Mouse (Mus musculus): ENCODE data around the gene Pgf. TPM values are rescaled to one million over a fixed set of nuclear protein-coding genes. Genes with fewer than 3 reads are reported as not detected.
"Not testable (repeated sequence)": the region's sequence is repeated elsewhere in the genome, so short reads cannot be mapped to it uniquely, and the experiment has no call there.

The Pgf gene
- polyA plus RNA-seq, 1 experiment: 2.2 TPM

- no peaks in the 10 kb centered on the region for H3K4me1 ChIP-seq (ENCODE audit: control insufficient read depth, insufficient read depth, low read length)
- TF ChIP-seq CTCF (IDR thresholded peaks at IDR 0.05; ENCODE audit: low read depth, low read length): no peak
- TF ChIP-seq POLR2A (IDR thresholded peaks at IDR 0.05; ENCODE audit: borderline replicate concordance, low read depth, low read length): no peak
- no peak overlapping the region for H3K27ac ChIP-seq (ENCODE audit: insufficient read depth, low read depth, low read length)
- H3K4me3 ChIP-seq (ENCODE audit: insufficient read depth, low read length): no peak overlapping the region
Measured at GRCm38 (mm10) chr12:85146355-85146754, 31.2 kb downstream of the Pgf start.

- H3K4me1 ChIP-seq (ENCODE audit: control insufficient read depth, insufficient read depth, low read length): no peaks in the 10 kb centered on the region
- H3K4me3 ChIP-seq (ENCODE audit: insufficient read depth, low read length): no peak overlapping the region
- H3K27ac ChIP-seq (ENCODE audit: insufficient read depth, low read depth, low read length): no peak overlapping the region
- TF ChIP-seq CTCF (IDR thresholded peaks at IDR 0.05; ENCODE audit: low read depth, low read length) (no peak), POLR2A (IDR thresholded peaks at IDR 0.05; ENCODE audit: borderline replicate concordance, low read depth, low read length) (no peak)
Measured at GRCm38 (mm10) chr12:85145630-85146029, 32.0 kb downstream of the Pgf start.

DNA sequence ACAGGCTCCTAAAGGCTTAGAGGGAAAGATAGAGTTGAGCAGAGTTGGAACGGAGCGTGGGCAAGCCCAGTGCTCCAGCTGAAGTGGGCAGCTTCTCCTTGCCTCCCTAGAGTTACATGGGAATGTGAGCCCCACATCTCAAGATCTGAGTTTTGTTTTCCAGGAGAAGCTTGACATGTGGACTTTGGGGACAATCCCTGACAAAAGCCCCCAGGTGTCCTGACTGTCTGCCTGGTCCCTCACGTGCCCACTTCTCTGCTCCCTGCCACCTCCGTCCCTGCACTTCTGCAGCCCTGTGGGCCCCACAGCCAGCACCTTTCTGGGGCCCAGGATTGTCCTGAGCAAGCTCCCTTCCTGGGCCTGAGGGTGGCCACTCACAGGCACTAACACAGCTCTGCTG is 32.8 kb downstream of the Pgf start:
- TF ChIP-seq CTCF (IDR thresholded peaks at IDR 0.05; ENCODE audit: low read depth, low read length) (no peak), POLR2A (IDR thresholded peaks at IDR 0.05; ENCODE audit: borderline replicate concordance, low read depth, low read length) (no peak)
- H3K4me1 ChIP-seq (ENCODE audit: control insufficient read depth, insufficient read depth, low read length): no peaks in the 10 kb centered on the region
- no peak overlapping the region for H3K4me3 ChIP-seq (ENCODE audit: insufficient read depth, low read length)
- H3K27ac ChIP-seq (ENCODE audit: insufficient read depth, low read depth, low read length): no peak overlapping the region

DNA sequence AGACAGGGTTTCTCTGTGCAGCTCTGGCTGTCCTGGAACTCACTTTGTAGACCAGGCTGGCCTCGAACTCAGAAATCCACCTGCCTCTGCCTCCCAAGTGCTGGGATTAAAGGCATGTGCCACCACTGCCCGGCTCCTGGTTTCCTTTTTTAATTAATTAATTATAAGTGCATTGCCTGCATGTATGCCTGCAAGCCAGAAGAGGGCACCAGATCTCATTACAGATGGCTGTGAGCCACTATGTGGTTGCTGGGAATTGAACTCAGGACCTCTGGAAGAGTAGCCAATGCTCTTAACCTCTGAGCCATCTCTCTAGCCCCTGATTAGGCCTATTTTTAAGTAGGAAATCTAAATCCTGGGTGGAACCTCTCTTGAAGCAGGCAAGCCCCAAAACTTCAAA is 33.3 kb downstream of the Pgf start:
- H3K4me3 ChIP-seq (ENCODE audit: insufficient read depth, low read length); H3K4me1 ChIP-seq (ENCODE audit: control insufficient read depth, insufficient read depth, low read length); H3K27ac ChIP-seq (ENCODE audit: insufficient read depth, low read depth, low read length): not testable (repeated sequence)

- no peak overlapping the region for H3K4me3 ChIP-seq (ENCODE audit: insufficient read depth, low read length)
- TF ChIP-seq CTCF (IDR thresholded peaks at IDR 0.05; ENCODE audit: low read depth, low read length) (peak; percentile 94), POLR2A (IDR thresholded peaks at IDR 0.05; ENCODE audit: borderline replicate concordance, low read depth, low read length) (no peak)
- H3K27ac ChIP-seq (ENCODE audit: insufficient read depth, low read depth, low read length): no peak overlapping the region
- no peaks in the 10 kb centered on the region for H3K4me1 ChIP-seq (ENCODE audit: control insufficient read depth, insufficient read depth, low read length)
Measured at GRCm38 (mm10) chr12:85142803-85143202, 34.8 kb downstream of the Pgf start.

DNA sequence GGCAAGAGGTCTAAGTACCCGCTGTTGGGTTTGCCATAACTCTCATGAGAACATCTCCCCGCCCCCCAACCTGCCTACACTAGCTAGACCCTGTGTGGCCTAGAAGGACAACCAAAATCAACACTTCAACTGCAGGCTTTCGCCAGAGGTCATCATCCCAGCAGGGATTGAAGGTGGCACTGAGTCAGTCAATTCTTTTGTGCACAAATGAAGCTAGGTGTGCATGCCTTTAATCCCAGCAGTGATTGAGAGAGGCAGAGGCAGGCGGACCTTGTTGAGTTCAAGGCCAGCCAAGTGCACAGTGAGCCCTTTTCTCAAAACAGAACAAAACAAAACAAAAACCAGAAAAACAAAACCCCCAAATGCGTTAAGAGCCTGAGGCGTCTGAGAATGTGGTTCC is 36.5 kb downstream of the Pgf start:
- no peak for TF ChIP-seq CTCF (IDR thresholded peaks at IDR 0.05; ENCODE audit: low read depth, low read length)
- no peak for TF ChIP-seq POLR2A (IDR thresholded peaks at IDR 0.05; ENCODE audit: borderline replicate concordance, low read depth, low read length)
- H3K27ac ChIP-seq (ENCODE audit: insufficient read depth, low read depth, low read length): no peak overlapping the region
- no peaks in the 10 kb centered on the region for H3K4me1 ChIP-seq (ENCODE audit: control insufficient read depth, insufficient read depth, low read length)
- no peak overlapping the region for H3K4me3 ChIP-seq (ENCODE audit: insufficient read depth, low read length)

- no peaks in the 10 kb centered on the region for H3K4me1 ChIP-seq (ENCODE audit: control insufficient read depth, insufficient read depth, low read length)
- H3K27ac ChIP-seq (ENCODE audit: insufficient read depth, low read depth, low read length): no peak overlapping the region
- TF ChIP-seq CTCF (IDR thresholded peaks at IDR 0.05; ENCODE audit: low read depth, low read length) (no peak), POLR2A (IDR thresholded peaks at IDR 0.05; ENCODE audit: borderline replicate concordance, low read depth, low read length) (no peak)
- no peak overlapping the region for H3K4me3 ChIP-seq (ENCODE audit: insufficient read depth, low read length)
Measured at GRCm38 (mm10) chr12:85140036-85140701, 37.4 kb downstream of the Pgf start.

- TF ChIP-seq CTCF (IDR thresholded peaks at IDR 0.05; ENCODE audit: low read depth, low read length): no peak
- TF ChIP-seq POLR2A (IDR thresholded peaks at IDR 0.05; ENCODE audit: borderline replicate concordance, low read depth, low read length): no peak
- H3K4me3 ChIP-seq (ENCODE audit: insufficient read depth, low read length): no peak overlapping the region
- no peak overlapping the region for H3K27ac ChIP-seq (ENCODE audit: insufficient read depth, low read depth, low read length)
- H3K4me1 ChIP-seq (ENCODE audit: control insufficient read depth, insufficient read depth, low read length): no peaks in the 10 kb centered on the region
Measured at GRCm38 (mm10) chr12:85136627-85137026, 41.0 kb downstream of the Pgf start.

DNA sequence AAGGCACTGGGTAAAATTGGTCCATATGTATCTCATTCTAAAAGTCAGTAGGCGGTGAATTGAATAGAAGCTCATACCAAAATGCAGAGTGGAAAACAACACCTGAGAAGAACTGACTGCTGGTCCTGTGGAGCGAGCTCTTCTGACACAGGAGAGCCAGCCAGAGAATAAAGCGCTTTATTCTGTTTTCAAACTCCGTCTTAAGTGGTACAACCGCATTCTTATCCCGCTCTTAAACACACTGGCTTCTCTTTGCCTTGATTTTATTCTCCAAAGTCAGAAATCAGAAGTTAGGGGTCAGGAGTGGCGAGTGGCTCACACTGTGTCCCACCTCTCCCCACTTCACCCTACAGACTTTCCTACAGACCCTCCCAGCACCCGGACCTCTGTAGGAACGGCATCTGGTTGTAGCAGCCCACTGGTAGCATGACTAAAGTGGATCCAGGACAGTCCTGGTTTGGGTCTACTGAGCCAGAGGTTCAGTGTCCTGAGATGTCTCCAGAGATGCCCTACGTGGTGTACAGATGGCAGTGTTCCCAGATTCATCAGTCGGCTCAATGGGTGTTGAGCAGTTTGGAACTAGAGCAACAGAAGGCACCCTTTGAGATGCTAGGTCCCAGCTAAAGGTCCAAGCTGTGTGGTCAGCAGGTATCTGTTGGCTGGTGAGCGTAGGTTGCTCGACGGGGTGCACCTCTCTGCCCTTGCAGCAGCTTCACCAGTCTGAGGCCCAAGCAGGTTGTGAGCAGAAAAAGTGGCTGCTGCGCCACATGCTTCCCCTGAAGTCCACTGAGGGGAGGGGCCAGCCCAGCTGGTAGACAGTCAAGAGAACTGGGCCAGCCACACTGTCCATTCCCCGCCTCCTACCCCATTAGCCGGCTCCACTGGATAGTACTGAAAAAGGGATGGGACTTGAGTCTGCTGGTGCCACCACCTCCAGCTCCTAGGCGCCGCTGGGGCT is 41.8 kb downstream of the Pgf start:
- Histone ChIP-seq H3K4me1 (ENCODE audit: control insufficient read depth, insufficient read depth, low read length) (no peaks in the 10 kb centered on the region), H3K27ac (ENCODE audit: insufficient read depth, low read depth, low read length) (no peak overlapping the region), H3K4me3 (ENCODE audit: insufficient read depth, low read length) (no peak overlapping the region)
- no peak for TF ChIP-seq POLR2A (IDR thresholded peaks at IDR 0.05; ENCODE audit: borderline replicate concordance, low read depth, low read length)
- no peak for TF ChIP-seq CTCF (IDR thresholded peaks at IDR 0.05; ENCODE audit: low read depth, low read length)
